Mouse (Mus musculus): Measurements from ENCODE around the gene Itga1.

DNA sequence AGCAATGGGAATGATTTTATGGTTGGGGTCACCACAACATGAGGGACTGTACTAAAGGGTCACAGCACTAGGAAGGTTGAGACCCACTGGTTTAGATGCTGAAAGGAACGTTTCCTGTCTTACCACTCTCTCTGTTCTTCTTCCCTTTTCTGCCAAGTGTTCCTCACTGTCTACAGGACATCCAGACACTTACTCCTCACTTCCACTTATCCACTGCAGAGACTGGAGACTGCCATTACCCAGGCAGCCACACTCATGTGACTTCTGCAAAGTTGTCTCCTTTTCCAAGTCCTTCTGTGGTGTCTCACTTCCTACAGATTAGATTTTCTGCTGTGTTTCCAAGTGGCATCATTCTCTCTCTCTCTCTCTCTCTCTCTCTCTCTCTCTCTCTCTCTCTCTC, 177.0 kb downstream of the Itga1 start:
- TF ChIP-seq CTCF (conservative IDR thresholded peaks at IDR 0.05; ENCODE audit: insufficient read depth, insufficient read length, low read depth, low read length) (no peak), POLR2A (IDR thresholded peaks at IDR 0.05; ENCODE audit: low read depth, low read length) (no peak)

Data from kidney, adult 2 months (tissue).